Mouse (Mus musculus) neural tube, embryonic 11.5 days (tissue): ENCODE data around the gene Rgsl1. TPM values are rescaled to one million over a fixed set of nuclear protein-coding genes. Genes with fewer than 3 reads are reported as not detected.

ENCODE experiments used
- ATAC-seq: fragments of 200-750 bp; cut with Nextera tagmentation; 2 replicates; pipeline ENCODE4 v1.8.0; 2017; ENCODE audit warnings: moderate number of reproducible peaks, mild to moderate bottlenecking, moderate TSS enrichment, moderate library complexity; ENCODE audit not compliant: insufficient read depth, low FRiP score, low TSS enrichment
- DNase-seq: peaks from one replicate; pipeline ENCODE4 v3.0.0-alpha.2; 2015; ENCODE audit warnings: low spot score
- H3K27ac ChIP-seq: fragments of 300-500 bp; sonication (generic); 2 replicates; pipeline ENCODE4 v1.5.1; 2014; ENCODE audit warnings: low read depth, mild to moderate bottlenecking, low read length
- H3K27me3 ChIP-seq: fragments of 300-500 bp; sonication (generic); 2 replicates; pipeline ENCODE4 v1.6.1; 2014; ENCODE audit warnings: mild to moderate bottlenecking, low read length, mixed read lengths; ENCODE audit not compliant: control insufficient read depth, insufficient read depth
- H3K36me3 ChIP-seq: fragments of 300-500 bp; sonication (generic); 2 replicates; pipeline ENCODE4 v1.6.1; 2014; ENCODE audit warnings: mild to moderate bottlenecking, low read length, moderate library complexity, mixed read lengths; ENCODE audit not compliant: control insufficient read depth, insufficient read depth
- H3K4me1 ChIP-seq: fragments of 300-500 bp; sonication (generic); 2 replicates; pipeline ENCODE4 v1.6.1; 2014; ENCODE audit warnings: low read length, mixed read lengths; ENCODE audit not compliant: control insufficient read depth, insufficient read depth
- H3K4me2 ChIP-seq: fragments of 300-500 bp; sonication (generic); 2 replicates; pipeline ENCODE4 v1.6.1; 2014; ENCODE audit warnings: low read depth, mild to moderate bottlenecking, moderate library complexity
- H3K4me3 ChIP-seq: fragments of 300-500 bp; sonication (generic); 2 replicates; pipeline ENCODE4 v1.5.1; 2014; ENCODE audit warnings: low read depth, low read length
- H3K9ac ChIP-seq: fragments of 300-500 bp; sonication (generic); 2 replicates; pipeline ENCODE4 v1.6.1; 2014; ENCODE audit warnings: mild to moderate bottlenecking, low read length
- H3K9me3 ChIP-seq: fragments of 300-500 bp; sonication (generic); 2 replicates; pipeline ENCODE4 v1.6.1; 2016; ENCODE audit warnings: low read length; ENCODE audit not compliant: control insufficient read depth
- WGBS: fragments of 180-500 bp; shearing (Covaris S2); extraction: QIAGEN DNeasy Blood & Tissue Kit; methylation state at CpG from one replicate; pipeline ENCODE4 v1.1.7; 2014; 5-methylcytosine and 5-hydroxymethylcytosine counted together
- polyA plus RNA-seq: library from polyadenylated mRNA; unstranded; fragments of >200 nt; fragmentation: Nextera tagmentation; extraction: Ambion mirVana; gene quantifications from 2 replicates; pipeline ENCODE4 v1.2.1, GENCODE M21; 2014

Gene Rgsl1
- polyA plus RNA-seq, 1 experiment from 2014 or later: not detected

GRCm38 (mm10) chr1:153749211-153749801 is 94.6 kb downstream of the Rgsl1 start, which contains the start of gene Rnasel:
Rnasel (plus strand) TSS chr1:153749426.
- peak; percentile 83 for DNase-seq
- peak; percentile 73 for ATAC-seq
- no peaks in the 10 kb centered on the region for H3K27me3 ChIP-seq
- H3K4me3 ChIP-seq: peak within 1 kb of the TSS; percentile 36
- 7% methylated on average over 18 of the region's 18 CpGs for WGBS
- H3K9ac ChIP-seq: peak within 1 kb of the TSS; percentile 72
- peak within 1 kb of the TSS; percentile 45 for H3K4me2 ChIP-seq
- H3K9me3 ChIP-seq: no peaks in the 10 kb centered on the region
- no peak within 1 kb of the TSS for H3K27ac ChIP-seq
- no peaks in the 10 kb centered on the region for H3K36me3 ChIP-seq
- peaks cover 4% of the 10 kb centered on the region; the same call in 1 of the 2 replicates for H3K4me1 ChIP-seq

- H3K27me3 ChIP-seq: no peaks in the 10 kb centered on the region
- no peak overlapping the region for H3K4me3 ChIP-seq
- H3K4me2 ChIP-seq: peak overlapping the region; percentile 45
- no peaks in the 10 kb centered on the region for H3K36me3 ChIP-seq
- WGBS: 0% methylated on average over 1 of the region's 1 CpGs
- no peak overlapping the region for H3K27ac ChIP-seq
- ATAC-seq (peak; percentile 49), DNase-seq (peak; percentile 76)
- no peak overlapping the region; the same call in 1 of the 2 replicates for H3K9ac ChIP-seq
- H3K9me3 ChIP-seq: no peaks in the 10 kb centered on the region
- peaks cover 4% of the 10 kb centered on the region; the same call in 1 of the 2 replicates for H3K4me1 ChIP-seq
Observed at GRCm38 (mm10) chr1:153748549-153748948, 95.4 kb downstream of the Rgsl1 start.

GRCm38 (mm10) chr1:153747861-153748530 is 95.9 kb downstream of the Rgsl1 start:
- H3K4me2 ChIP-seq: no peak overlapping the region
- no peak for ATAC-seq
- no peaks in the 10 kb centered on the region for H3K9me3 ChIP-seq
- no peak for DNase-seq
- WGBS: 76% methylated on average over 12 of the region's 12 CpGs
- H3K4me3 ChIP-seq: no peak overlapping the region
- H3K36me3 ChIP-seq: no peaks in the 10 kb centered on the region
- peaks cover 4% of the 10 kb centered on the region; the same call in 1 of the 2 replicates for H3K4me1 ChIP-seq
- H3K27me3 ChIP-seq: no peaks in the 10 kb centered on the region
- H3K27ac ChIP-seq: no peak overlapping the region
- no peak overlapping the region; the same call in 1 of the 2 replicates for H3K9ac ChIP-seq

- peak; percentile 81 for DNase-seq
- 5% methylated on average over 12 of the region's 12 CpGs for WGBS
- no peak overlapping the region for H3K27ac ChIP-seq
- no peak overlapping the region for H3K9ac ChIP-seq
- no peaks in the 10 kb centered on the region for H3K27me3 ChIP-seq
- H3K4me3 ChIP-seq: no peak overlapping the region
- no peak overlapping the region for H3K4me2 ChIP-seq
- H3K9me3 ChIP-seq: no peaks in the 10 kb centered on the region
- peaks cover 8% of the 10 kb centered on the region; the same call in 1 of the 2 replicates for H3K4me1 ChIP-seq
- ATAC-seq: no peak
- H3K36me3 ChIP-seq: no peaks in the 10 kb centered on the region
Observed at GRCm38 (mm10) chr1:153746728-153747127, 97.2 kb downstream of the Rgsl1 start.

DNA sequence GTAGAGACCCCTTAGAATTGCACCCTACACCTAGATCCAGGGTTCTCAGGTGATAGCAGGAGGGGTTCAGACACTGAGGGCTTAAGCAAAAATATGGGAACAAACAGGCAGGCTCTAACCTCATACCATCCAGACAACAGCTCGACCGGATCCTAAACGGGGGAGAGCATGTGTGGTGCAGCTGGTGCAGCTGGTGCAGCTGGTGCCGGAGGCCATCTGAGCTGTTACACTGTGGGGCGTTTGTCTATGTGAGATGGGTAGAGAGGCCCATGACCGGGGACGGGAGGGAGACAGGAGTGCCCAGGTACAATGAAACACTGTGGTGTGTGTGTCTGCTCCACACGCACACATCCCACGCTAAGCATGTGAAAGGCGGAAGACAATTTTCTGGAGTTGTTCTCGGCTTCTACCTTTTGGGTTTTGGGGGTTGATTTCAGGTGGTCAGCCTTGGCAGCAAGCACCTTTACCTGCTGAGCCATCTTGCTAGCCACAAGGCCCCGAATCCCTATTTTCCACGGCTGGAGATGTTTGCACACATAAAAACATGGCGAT is 97.7 kb downstream of the Rgsl1 start:
- no peak overlapping the region for H3K27ac ChIP-seq
- DNase-seq (peak; percentile 59), ATAC-seq (peak; percentile 32; the same call in 1 of the 2 replicates)
- H3K4me3 ChIP-seq: no peak overlapping the region
- no peaks in the 10 kb centered on the region for H3K36me3 ChIP-seq
- H3K9ac ChIP-seq: no peak overlapping the region
- 73% methylated on average over 14 of the region's 14 CpGs for WGBS
- H3K9me3 ChIP-seq: no peaks in the 10 kb centered on the region
- no peak overlapping the region for H3K4me2 ChIP-seq
- no peaks in the 10 kb centered on the region for H3K27me3 ChIP-seq
- peaks cover 9% of the 10 kb centered on the region for H3K4me1 ChIP-seq

DNA sequence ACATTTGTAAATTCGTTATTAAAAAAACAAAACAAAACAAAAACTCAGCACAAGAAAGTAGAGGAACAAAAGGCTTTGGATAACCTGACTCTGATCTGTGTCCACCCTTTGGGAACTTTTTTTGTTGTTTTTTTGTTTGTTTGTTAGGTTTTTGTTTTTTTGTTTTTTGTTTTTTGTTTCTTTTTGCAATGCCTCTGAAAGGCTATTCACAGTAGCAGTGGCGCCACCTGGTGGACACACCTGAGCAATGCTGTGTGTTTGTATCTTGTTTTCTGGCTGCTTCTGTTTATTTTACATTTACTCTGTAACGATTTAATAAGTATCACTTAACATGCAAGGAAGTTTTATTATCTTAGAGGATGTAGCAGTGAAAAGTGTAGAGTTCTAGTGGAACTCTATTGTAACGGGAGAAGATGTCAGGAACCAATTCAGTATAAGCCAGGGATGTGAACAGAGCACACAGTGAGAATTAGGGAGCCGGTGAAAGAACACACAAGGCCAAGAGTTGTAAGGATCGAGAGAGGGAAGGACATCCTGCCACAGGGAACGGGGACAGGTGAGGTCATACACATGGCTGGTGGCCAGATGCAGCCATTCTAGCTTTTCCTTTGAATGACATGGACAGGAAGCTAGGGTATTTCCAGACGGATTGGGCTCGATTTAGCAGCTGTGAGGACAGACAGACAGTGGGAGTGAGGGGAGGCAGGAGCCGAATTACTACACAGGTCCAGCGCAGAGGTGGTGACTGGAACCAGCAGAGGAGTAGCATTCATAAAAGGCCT is 101.4 kb downstream of the Rgsl1 start:
- peaks cover 14% of the 10 kb centered on the region for H3K4me1 ChIP-seq
- DNase-seq (peak; percentile 75), ATAC-seq (no peak)
- peaks cover 3% of the 10 kb centered on the region for H3K27me3 ChIP-seq
- H3K27ac ChIP-seq: no peak overlapping the region
- no peaks in the 10 kb centered on the region for H3K36me3 ChIP-seq
- peak overlapping the region; percentile 76 for H3K4me2 ChIP-seq
- no peaks in the 10 kb centered on the region for H3K9me3 ChIP-seq
- no peak overlapping the region for H3K4me3 ChIP-seq
- WGBS: 66% methylated on average over 11 of the region's 11 CpGs
- no peak overlapping the region for H3K9ac ChIP-seq

- Histone ChIP-seq H3K4me2 (peak overlapping the region; percentile 76), H3K4me1 (peaks cover 22% of the 10 kb centered on the region), H3K9me3 (no peaks in the 10 kb centered on the region), H3K9ac (peak overlapping the region; percentile 9; the same call in 1 of the 2 replicates), H3K36me3 (no peaks in the 10 kb centered on the region), H3K4me3 (peak overlapping the region; percentile 40), H3K27me3 (peaks cover 3% of the 10 kb centered on the region), H3K27ac (no peak overlapping the region)
- 61% methylated on average over 18 of the region's 18 CpGs for WGBS
- DNase-seq (peak; percentile 12), ATAC-seq (no peak)
Observed at GRCm38 (mm10) chr1:153741551-153742316, 102.2 kb downstream of the Rgsl1 start.
